Mouse (Mus musculus) lung, adult 2 months (tissue): ENCODE measurements around the gene Olfr566. TPM values are rescaled to one million over a fixed set of nuclear protein-coding genes. Genes with fewer than 3 reads are reported as not detected.

ENCODE experiments used
- DNase-seq: peaks from one replicate; pipeline ENCODE4 v3.0.0; 2022
- H3K4me1 ChIP-seq: fragments of 200-500 bp; 2 replicates; pipeline ENCODE4 v1.6.1; 2011; ENCODE audit warnings: low read length; ENCODE audit not compliant: control insufficient read depth, insufficient read depth
- H3K4me3 ChIP-seq: fragments of 200-500 bp; replicated peaks from 2 replicates; pipeline ENCODE3; 2011; ENCODE audit warnings: low read depth, mild to moderate bottlenecking, control low read depth, low read length; ENCODE audit errors: extremely low read depth
- CTCF ChIP-seq: fragments of 200-500 bp; IDR thresholded peaks from 2 replicates; pipeline ENCODE4 v1.5.1; 2011; ENCODE audit warnings: mild to moderate bottlenecking, low read length, control low read depth; ENCODE audit not compliant: insufficient read depth
- POLR2A ChIP-seq: fragments of 200-500 bp; IDR thresholded peaks from 2 replicates; pipeline ENCODE4 v1.6.1; 2011; ENCODE audit warnings: low read depth, mild to moderate bottlenecking, control low read depth, low read length, borderline replicate concordance; ENCODE audit errors: extremely low read depth
- WGBS: fragments of 180-500 bp; shearing (Covaris S2); methylation state at CpG from one replicate; pipeline ENCODE4 v1.1.7; 2018; 5-methylcytosine and 5-hydroxymethylcytosine counted together
- polyA plus RNA-seq: library from polyadenylated mRNA; depleted of rRNA; stranded (reverse); fragments of >200 nt; gene quantifications from 2 replicates; pipeline ENCODE4 v1.2.3, GENCODE M21; 2012; rRNA removed

Olfr566 gene
- not detected in 2 replicates for polyA plus RNA-seq

DNA sequence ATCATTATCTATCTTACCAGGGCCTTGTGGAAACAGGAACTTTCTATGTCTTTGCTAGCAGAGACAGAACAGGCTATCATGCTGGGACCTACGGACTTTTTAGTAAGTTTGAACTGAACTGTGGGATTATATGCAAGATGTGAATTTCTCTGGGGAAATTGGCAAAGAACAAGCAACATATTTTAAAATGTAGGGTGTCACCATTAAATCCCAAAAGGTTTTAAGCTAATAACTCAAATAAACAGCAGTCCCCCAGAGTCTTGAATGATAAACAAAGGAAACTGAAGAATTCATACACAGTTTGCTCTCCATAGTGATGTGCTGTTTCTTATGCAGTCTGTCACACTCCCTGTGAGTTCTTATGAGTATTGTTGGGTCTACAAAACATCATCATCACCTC is at the start of gene Olfr566:
Gene Olfr566, minus strand, starts transcription at position 101 of the 400 bp plus-strand sequence.
- TF ChIP-seq CTCF: no peak
- no peak for TF ChIP-seq POLR2A
- no peak for DNase-seq
- no peaks in the 10 kb centered on the region for H3K4me1 ChIP-seq
- WGBS: 77% methylated on average over 1 of the region's 1 CpGs
- no peak within 1 kb of the TSS for H3K4me3 ChIP-seq

DNA sequence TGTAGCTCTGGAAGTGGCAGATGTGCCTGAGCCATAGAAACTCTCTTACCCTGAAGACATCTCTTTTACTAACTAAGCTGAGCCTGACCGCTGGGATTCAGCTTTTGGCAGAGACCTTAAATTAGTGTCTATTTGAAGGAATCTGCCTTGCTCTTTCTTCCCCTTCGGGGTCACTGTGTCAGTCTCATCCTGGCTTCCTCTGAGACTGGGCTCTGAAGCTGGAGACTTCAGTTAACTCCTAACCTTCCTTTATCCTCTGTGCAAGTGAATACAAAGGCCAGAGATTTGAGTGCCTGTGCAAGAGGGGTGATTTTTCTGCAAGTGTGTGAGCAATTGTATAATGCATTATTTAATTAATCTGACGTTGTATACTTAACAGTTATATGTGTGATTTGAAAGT is 32.2 kb upstream of the Olfr566 start, which contains the start of gene Olfr569:
Gene Olfr569, minus strand, starts transcription at position 101 of the 400 bp plus-strand sequence.
- TF ChIP-seq CTCF (no peak), POLR2A (no peak)
- no peak within 1 kb of the TSS for H3K4me3 ChIP-seq
- H3K4me1 ChIP-seq: no peaks in the 10 kb centered on the region
- DNase-seq: no peak
- WGBS: 61% methylated on average over 3 of the region's 3 CpGs

DNA sequence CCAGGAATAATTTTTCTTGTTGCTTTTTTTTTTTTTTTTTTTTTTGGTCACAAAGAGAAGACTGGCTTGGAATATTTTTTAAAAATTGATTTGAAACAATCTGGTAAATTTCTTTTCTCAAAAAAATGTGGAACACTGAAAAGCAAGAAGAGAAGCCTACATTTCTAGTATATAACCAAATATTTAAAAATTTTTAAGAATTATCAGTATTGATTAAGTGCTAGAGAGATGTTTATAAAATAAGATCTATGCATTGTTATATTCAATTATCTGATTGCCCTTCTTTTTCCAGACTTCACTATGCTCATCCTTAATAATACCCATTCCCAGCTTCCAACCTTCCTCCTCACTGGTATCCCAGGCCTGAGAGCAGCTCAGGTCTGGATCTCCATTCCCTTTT is 18.3 kb upstream of the Olfr566 start, which contains the start of gene Olfr568:
Gene Olfr568, plus strand, starts transcription at position 301 of the 400 bp plus-strand sequence.
- no peak for TF ChIP-seq POLR2A
- no peak for TF ChIP-seq CTCF
- no peak within 1 kb of the TSS for H3K4me3 ChIP-seq
- DNase-seq: no peak
- H3K4me1 ChIP-seq: no peaks in the 10 kb centered on the region

DNA sequence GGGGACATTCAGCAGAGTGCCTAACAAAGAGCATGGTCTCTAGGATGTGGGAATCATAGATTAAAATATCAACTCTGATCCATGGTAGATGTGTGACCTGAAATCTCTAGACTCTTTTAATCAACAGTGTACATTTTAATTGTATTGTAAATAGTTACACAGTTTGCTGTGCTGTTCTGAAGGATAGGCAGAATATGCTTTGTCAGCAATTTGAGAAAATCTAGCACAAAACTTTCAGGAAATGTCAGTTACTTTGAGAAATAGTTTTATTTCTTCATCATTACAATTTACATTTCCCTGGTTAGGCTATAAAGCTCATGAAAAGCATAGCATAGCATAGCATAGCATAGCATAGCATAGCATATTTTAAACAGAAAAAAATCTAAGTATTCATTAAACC is 2.8 kb downstream of the Olfr566 start:
- H3K4me1 ChIP-seq: no peaks in the 10 kb centered on the region
- no peak for DNase-seq
- no peak for TF ChIP-seq CTCF
- H3K4me3 ChIP-seq: no peak overlapping the region

Other genes with a start within 250 kb of the Olfr566 start
- gene Olfr553, start 240.5 kb downstream of the Olfr566 start, polyA plus RNA-seq: not detected in 2 replicates
- not detected in 2 replicates for gene Olfr554, start 220.3 kb downstream of the Olfr566 start, polyA plus RNA-seq
- not detected in 2 replicates for gene Olfr555, start 199.9 kb downstream of the Olfr566 start, polyA plus RNA-seq
- gene Olfr556, start 193.9 kb downstream of the Olfr566 start, polyA plus RNA-seq: 0.12 and 0.19 TPM in 2 replicates
- gene Trim68, start 171.4 kb downstream of the Olfr566 start, polyA plus RNA-seq: 16.7 and 23.7 TPM in 2 replicates
- 0.26 TPM in 1 of 2 replicates, not detected in the other for gene Olfr557, start 162.9 kb downstream of the Olfr566 start, polyA plus RNA-seq
- 0.17 and 0.37 TPM in 2 replicates for gene Olfr558, start 156.6 kb downstream of the Olfr566 start, polyA plus RNA-seq
- not detected in 2 replicates for gene Olfr33, start 139.7 kb downstream of the Olfr566 start, polyA plus RNA-seq
- gene Olfr559, start 131.3 kb downstream of the Olfr566 start, polyA plus RNA-seq: not detected in 2 replicates
- not detected in 2 replicates for gene Olfr560, start 99.4 kb downstream of the Olfr566 start, polyA plus RNA-seq
- 0.53 and 1.7 TPM in 2 replicates for gene Olfr78, start 99.3 kb downstream of the Olfr566 start, polyA plus RNA-seq
- gene Olfr561, start 87.5 kb downstream of the Olfr566 start, polyA plus RNA-seq: 0.10 TPM in 1 of 2 replicates, not detected in the other
- gene Olfr564, start 55.3 kb downstream of the Olfr566 start, polyA plus RNA-seq: not detected in 2 replicates
- gene Olfr568, start 18.4 kb upstream of the Olfr566 start, polyA plus RNA-seq: not detected in 2 replicates
- gene Olfr569, start 32.1 kb upstream of the Olfr566 start, polyA plus RNA-seq: not detected in 2 replicates
- not detected in 2 replicates for gene Olfr570, start 35.8 kb upstream of the Olfr566 start, polyA plus RNA-seq
- gene Olfr571, start 58.8 kb upstream of the Olfr566 start, polyA plus RNA-seq: not detected in 2 replicates
- not detected in 2 replicates for gene Olfr572, start 65.6 kb upstream of the Olfr566 start, polyA plus RNA-seq
- not detected in 2 replicates for gene Olfr573-ps1, start 83.8 kb upstream of the Olfr566 start, polyA plus RNA-seq
- not detected in 2 replicates for gene Olfr574, start 89.7 kb upstream of the Olfr566 start, polyA plus RNA-seq
- not detected in 2 replicates for gene Olfr575, start 100.0 kb upstream of the Olfr566 start, polyA plus RNA-seq
- not detected in 2 replicates for gene Olfr576, start 103.9 kb upstream of the Olfr566 start, polyA plus RNA-seq
- gene Olfr577, start 117.2 kb upstream of the Olfr566 start, polyA plus RNA-seq: not detected in 2 replicates
- not detected in 2 replicates for gene Olfr578, start 130.6 kb upstream of the Olfr566 start, polyA plus RNA-seq
- not detected in 2 replicates for gene Olfr582, start 179.3 kb upstream of the Olfr566 start, polyA plus RNA-seq
- gene Olfr583, start 192.5 kb upstream of the Olfr566 start, polyA plus RNA-seq: not detected in 2 replicates
- not detected in 2 replicates for gene Olfr584, start 223.1 kb upstream of the Olfr566 start, polyA plus RNA-seq
- gene Olfr585, start 239.0 kb upstream of the Olfr566 start, polyA plus RNA-seq: not detected in 2 replicates